Mouse (Mus musculus) gastrocnemius, postnatal 14 days (tissue): ENCODE results near the gene Slc30a2. TPM values are rescaled to one million over a fixed set of nuclear protein-coding genes. Genes with fewer than 3 reads are reported as not detected.
"Not testable (repeated sequence)": the region's sequence is repeated elsewhere in the genome, so short reads cannot be mapped to it uniquely, and the experiment has no call there.

Source experiments
- DNase-seq: peaks from one replicate; pipeline ENCODE4 v3.0.0; 2021; ENCODE audit warnings: mixed read lengths
- intact Hi-C: fragments of 180-260 bp; cut with DNase I; formaldehyde crosslinking; loops from one replicate; pipeline ENCODE4 v1.15.1; 2025; ENCODE audit warnings: low total_unique reads
- total RNA-seq, 2 experiments: library from RNA; stranded (reverse); gene quantifications; 2 replicates each; pipeline ENCODE4 v1.2.3; 2021

The Slc30a2 gene
- total RNA-seq, 2 experiments from 2014 or later = 0.47 to 6.3 TPM

DNA sequence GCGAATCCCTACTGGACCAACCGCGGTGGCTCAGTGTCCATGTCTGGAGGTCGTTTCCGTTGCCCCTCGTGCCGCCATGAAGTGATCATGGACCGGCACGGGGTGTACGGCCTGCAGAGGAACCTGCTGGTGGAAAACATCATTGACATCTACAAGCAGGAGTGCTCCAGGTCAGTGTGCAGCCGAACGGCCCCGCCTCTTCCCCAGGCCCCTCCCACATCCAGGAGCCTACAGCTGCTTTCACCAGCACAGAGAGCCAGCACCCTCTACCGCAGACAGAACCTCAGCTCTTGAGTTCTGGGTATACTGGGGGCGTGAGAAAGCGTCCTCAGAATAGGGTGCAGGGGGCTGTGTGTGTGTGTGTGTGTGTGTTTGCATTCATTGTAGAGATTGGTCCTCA, 26.6 kb upstream of the Slc30a2 start:
- DNase-seq = peak; percentile 53
- intact Hi-C loops = no loop called here

DNA sequence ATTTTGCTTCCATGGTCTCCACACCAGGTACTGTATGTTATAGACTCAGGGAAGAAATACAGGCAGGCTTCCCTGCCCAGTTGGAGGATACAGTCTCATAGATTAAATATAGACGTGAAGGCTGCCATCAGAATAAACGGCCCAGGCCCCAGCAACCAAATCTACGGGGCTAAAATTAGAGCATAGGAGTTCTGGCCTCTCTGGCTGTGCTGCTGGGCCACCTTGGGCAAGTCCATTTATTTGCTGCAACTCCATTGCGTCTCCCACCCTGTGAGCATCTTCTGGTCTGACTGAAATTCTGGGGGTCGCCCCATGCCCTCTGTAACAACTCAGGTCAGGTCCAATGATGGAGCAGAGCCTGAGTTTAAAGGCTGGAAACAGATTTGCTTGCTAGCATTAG, 23.9 kb upstream of the Slc30a2 start:
- DNase-seq = no peak
- intact Hi-C loops = no loop called here

DNA sequence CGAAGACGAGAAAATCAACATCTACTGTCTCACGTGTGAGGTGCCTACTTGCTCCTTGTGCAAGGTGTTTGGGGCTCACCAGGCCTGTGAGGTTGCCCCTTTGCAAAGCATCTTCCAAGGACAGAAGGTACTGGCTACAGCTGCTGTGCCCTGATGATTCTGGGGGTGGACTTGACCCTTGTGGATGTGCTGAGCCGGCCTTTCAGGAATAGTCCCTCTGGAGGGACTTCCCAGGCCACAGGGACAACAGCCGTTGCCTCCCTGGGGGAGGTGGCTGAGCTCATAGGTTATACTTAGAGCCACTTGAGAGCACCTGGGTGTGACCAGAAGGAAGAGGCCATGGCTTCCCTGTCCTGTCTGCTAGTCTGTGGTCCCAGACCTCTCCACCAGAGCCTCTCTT, 23.3 kb upstream of the Slc30a2 start:
- intact Hi-C loops = no loop called here
- DNase-seq = no peak

DNA sequence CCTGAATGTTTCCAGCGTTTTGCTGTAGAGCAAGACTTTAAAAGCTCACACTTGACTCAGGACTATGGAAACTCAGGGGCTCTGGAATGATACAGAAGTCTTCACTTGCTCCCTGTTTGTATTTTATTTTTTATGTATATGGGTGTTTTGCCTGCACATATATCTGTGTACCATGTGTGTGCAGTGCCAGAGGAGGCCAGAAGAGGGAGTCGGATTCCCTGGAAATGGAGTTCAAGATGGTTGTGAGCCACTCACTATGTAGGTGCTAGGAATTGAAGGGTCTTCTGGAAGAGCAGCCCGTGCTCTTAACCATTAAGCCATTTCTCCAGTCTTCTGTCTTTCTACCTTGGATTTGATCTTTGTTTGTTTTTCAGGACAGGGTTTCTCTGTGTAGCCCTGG, 21.5 kb upstream of the Slc30a2 start:
- intact Hi-C loops = no loop called here
- no peak for DNase-seq

DNA sequence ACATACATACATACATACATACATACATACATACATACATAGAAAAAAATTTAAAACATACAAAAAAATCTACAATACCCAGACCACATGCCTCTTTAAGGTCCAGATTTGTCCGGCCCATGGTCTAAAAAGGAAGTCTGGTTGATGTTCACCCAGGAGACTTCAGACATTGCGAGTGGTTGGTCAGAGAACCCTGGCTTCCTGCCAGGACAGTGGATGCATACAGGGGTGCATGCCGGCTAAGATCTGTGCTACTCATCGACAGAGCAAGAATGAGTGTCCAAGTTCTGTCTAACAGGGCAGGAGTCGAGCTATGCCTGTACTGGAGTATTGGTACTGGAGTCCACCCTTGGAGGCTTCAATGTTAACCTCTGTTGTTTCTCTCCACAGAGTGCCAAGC, 18.3 kb upstream of the Slc30a2 start:
- DNase-seq = no peak
- intact Hi-C loops = no loop called here

DNA sequence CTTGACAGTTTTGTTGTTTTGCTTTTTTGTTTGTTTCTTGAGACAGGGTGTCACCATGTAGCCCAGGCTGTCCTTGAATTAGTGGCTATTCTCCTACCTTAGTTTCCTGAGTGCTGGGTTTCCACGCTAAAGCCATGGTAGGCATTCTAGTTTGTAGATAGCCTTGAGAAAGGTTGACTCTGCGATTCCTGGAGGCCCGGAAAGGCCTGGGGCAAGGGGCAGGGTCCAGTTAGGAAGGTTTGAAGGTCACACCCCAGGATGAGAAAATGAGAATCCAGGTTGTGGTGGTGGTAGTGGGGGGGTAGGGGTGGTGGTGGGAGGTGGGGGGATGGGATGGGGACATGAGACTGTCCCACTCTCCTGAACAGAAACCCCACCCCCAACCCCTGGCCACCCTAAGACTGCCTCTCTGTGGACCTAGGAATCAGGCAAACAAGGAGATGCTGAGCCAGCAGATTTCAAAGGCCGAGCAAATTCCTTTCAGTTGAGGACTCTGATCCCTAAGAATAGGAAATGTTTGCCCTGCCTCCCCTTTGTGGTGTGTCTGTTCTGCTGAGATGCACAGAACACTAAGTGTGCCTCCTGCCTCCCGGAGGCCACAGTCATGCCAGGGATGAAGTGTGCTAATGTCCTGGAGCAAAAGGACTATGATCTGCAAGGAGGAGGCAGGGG, 16.0 kb upstream of the Slc30a2 start:
- DNase-seq = no peak
- intact Hi-C loops = no loop called here

DNA sequence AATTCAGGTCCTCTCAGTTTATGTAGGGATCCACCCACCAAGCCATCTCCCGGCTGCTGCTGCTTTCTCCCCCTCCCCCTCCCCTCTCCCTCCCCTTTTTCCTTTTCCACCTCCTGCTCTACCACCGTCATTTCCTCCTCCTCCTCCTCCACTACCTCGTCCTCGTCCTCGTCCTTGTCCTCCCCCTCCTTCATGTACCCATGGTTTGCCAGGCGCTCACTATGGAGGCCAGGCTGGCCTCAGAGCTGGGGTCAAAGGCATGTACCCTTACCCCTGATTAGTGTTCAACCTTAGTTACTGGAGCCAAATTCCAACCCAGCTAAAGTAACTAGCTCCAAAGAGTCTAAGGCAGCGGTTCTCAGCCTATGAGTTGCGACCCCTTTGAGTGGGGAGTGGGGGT, 14.8 kb upstream of the Slc30a2 start:
- intact Hi-C loops = no loop called here
- no peak for DNase-seq

DNA sequence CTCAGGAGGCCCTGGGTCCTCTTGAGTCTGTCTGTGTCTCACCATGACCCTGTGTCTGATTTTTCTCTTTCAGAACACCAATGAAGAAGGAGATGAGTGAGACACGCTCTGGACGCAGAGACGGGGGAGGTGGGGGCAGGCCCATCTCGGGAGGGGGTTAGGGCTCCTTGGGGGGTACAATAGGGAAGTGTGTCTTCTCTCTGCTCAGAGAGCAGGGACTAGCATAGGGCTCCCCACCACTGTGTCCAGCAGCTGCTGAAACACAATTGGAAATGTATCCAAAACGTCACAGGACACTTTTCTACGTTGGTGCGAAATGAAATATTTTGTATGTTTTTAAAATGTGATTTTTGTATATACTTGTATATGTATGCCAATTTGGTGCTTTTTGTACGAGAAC, 14.1 kb upstream of the Slc30a2 start:
- DNase-seq = no peak
- intact Hi-C loops = no loop called here

DNA sequence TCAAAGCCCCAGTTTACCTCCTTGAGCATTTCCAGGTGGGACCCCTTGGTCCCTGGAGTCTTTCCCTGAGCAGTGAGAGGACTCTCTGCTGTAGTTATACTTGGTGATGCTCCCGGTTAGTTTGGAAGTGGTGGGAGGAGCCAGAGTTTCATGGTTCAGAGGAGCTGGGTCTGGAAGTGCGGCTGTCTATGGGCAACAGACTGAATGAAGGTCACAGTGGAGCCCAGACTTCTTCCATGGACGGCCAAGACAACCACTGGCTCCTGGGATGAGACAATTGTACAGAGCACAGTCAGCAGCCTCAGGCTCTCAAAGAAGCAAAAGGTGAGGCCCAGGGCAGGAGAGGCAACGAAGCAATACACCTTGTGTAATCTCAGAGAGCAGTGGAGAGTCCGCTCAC, 12.7 kb upstream of the Slc30a2 start:
- intact Hi-C loops = no loop called here
- no peak for DNase-seq

DNA sequence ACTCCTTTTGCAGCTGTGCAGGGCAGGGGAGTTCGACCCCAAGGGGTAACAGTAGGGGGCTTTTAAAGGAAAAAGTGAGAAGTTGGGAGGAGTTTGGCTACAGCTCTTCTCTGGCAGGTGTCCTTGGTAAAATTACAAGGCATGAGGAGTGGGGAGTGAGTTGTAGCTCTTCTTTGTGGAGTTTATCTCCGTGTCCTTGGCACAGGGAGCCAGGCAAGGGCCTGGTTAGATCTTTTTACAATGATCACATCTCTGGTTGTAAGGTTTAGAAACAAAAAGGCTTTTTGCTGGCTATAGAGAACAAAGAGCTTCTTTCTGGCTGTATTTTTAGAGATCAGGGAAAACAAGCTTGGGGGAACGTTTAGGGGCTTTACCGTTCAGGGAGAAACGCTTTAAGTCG, 1.8 kb upstream of the Slc30a2 start:
- DNase-seq, intact Hi-C loops: not testable (repeated sequence)

DNA sequence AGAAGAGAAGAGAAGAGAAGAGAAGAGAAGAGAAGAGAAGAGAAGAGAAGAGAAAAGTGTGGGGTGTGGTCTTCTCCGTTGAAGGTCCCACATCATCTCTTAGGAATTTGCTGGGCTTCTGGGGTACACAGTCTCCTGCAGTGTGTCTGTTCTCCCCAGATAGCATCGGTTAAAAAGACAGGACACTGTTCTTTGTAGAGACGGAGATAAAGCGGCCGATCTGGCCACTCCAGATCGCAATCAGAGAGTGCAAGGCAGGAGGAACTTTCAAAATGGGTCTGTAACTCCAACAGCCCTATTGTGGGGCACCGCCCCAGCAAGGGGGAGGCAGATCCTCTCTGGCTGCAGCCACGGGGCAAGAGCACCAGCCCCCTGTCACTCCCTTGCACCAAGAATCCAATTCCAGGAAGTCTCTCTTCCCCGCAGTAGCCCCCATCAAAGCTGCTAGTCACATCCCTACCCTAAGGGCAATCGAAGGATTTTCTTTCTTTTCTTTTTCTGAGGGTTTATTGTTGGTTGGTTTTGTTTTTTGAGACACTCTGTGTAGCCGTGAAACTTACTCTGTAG, 685 bp upstream of the Slc30a2 start:
- no peak for DNase-seq
- intact Hi-C loops = no loop called here

DNA sequence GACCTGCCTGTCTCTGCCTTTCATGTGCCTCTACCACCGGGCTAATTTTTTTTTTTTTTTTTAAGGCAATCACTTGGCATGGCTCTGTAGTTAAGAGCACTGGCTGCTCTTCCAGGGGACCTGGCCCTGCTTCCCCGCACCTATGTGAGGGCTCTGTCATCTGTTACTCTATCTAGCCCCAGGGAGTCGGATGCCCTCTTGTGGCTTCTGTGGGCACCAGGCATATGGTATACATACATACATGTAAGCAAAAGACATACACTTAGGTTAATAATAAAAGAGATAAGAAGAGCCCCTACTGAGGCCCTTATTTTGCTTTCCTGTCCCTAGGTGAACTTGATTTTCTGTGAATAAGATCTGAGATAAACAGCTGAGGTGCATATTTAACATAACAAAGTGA, 1.6 kb downstream of the Slc30a2 start:
- intact Hi-C loops = no loop called here
- DNase-seq = no peak

DNA sequence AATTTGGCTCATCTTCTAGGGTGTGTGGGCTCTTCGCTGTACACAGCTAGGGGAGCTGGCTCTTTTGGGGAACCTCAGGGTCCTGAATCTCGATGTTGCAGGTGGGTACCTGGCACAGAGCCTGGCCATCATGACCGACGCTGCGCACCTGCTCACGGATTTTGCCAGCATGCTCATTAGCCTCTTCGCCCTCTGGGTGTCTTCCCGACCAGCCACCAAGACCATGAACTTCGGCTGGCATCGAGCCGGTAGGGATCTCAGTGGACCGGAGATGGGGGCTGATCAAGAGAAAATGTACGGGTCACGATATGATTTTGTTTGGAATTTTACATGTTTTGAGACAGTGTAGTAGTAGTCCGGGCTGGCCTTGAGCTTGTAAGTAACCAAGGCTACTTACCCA, 2.8 kb downstream of the Slc30a2 start:
- intact Hi-C loops = no loop called here

DNA sequence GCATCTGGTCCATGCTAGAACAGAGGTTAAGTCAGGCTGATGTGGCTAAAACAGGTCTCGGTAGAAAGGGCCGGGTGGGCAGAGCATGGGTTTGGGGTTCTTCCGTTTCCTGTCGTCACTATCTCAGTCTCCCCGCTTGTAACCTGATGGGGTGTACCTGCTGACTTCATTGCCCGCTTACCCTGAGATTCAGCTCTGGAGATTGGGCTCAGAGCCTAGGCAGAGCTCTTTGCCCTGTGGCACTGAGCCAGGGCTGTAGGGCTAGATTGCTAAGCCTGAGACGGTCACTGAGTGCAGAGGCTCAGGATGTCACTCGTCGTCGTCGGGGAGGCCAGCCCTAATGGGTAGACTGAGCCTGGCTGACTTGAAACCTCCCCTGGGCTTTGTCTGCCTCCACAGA, 5.1 kb downstream of the Slc30a2 start:
- DNase-seq = no peak

More for the DNA sequence above, 2.8 kb downstream of the Slc30a2 start:
- no peak for DNase-seq

DNA sequence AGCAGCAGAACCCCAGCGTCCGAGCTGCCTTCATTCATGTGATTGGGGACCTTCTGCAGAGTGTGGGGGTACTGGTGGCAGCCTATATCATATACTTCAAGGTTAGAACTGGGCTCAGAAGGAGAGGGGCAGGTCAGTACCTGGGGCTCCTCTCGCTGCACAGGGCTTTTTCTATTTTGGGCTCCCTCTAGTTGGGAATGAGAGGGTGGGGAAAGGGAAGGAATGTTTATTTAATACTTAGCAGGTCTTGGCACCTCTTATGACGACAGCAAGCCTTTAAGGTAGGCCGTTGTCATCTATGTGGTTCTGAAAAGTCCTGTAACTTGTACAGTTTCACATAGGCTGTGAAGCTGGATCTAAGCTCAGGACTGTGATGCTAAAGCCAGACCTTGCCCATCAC, 5.6 kb downstream of the Slc30a2 start:
- DNase-seq = no peak

More for the DNA sequence above, 5.1 kb downstream of the Slc30a2 start:
- intact Hi-C loops = no loop called here

DNA sequence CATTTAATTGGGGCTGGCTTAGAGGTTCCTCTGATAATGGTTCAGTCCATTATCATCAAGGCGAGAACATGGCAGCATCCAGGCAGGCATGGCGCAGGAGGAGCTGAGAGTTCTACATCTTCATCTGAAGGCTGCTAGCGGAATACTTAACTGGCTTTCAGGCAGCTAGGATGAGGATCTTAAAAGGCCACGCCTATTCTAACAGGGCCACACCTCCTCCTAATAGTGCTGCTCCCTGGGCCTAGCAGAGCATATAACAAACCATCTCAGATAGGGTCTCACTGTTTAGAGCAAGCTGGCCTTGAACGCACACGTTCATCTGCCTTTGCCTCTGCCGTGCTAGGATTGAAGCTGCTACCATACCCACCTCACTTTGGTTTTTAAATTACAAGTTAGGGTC, 6.8 kb downstream of the Slc30a2 start:
- intact Hi-C loops = no loop called here
- no peak for DNase-seq

More for the DNA sequence above, 5.6 kb downstream of the Slc30a2 start:
- intact Hi-C loops = no loop called here

DNA sequence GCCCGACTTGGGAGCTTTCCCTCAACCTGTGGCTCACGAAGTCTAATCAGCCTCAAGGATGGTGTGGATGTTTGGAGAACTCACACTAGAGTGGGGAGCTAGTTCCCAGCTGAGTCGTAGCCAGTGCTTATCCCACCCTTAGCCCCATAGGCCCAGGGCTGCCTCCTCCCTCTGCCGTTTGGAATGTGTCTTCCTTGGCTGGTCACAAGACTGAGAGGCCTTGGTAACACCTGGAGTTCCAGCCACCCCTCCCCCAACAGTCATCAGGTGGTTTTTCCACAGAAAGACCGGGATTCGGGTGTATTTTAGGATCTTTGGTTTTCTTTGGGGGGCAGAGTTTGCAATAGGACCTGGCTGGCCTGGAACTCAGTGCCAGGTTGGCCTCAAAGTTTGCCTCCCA, 7.7 kb downstream of the Slc30a2 start:
- intact Hi-C loops = no loop called here
- no peak for DNase-seq

DNA sequence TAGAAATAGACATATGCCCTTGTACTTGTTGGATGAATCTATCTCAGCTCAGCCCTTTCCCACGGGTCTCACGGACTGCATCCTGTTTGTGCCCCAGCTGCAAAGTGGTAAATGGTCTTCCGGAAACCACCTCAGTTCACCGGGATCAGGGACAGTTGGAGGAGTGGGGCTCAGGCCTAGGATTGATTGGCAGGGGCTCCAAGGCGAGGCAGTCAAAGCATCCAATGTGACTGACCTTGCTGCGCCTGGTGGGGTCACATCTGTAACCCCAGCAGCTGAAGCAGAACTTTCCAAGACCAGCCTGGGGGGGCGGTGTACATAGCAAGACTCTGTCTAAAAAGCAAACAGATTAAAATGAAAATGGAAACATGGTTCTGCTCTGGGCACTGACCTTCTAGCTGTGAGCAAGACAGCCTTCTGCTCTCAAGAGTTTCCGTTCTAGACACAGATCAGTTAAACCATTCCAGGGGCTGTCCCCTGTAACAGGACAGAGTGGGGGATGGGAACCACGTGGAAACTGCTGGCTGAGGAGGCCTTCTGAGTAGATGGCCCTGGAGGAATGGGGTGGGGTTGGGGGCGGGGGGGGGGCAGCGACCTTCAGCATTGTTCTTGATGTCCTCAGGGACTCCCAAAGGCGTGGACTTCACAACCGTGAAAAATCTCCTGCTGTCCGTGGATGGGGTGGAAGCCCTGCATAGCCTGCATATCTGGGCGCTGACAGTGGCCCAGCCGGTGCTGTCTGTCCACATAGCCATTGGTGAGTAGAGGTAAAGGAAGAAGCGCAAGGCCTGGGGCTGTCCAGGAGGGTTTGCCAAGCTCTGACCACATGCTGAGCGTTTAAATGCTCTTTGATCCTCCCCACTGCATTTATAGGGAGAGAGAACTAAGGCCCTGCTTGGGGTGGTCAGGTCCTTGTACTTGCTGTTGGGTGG, 8.6 kb downstream of the Slc30a2 start:
- DNase-seq = no peak
- intact Hi-C loops = no loop called here

DNA sequence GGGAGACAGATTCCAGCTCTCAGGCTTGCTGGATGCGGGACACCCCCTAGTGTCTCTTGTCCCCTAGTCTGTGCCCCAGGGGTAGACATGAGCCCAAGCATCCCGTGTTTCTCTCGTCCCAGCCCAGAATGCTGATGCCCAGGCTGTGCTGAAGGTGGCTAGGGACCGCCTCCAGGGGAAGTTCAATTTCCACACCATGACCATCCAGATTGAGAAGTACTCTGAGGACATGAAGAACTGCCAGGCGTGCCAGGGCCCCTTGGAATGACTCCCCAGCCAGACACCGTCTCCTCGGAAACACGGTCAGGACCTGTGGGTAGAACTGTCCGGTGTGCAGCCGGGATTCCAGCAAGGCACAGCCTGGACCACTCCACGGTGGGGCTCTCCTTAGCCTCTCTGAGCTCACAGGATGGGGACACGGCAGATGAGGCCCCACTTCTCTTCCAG, 9.3 kb downstream of the Slc30a2 start:
- intact Hi-C loops = no loop called here

DNA sequence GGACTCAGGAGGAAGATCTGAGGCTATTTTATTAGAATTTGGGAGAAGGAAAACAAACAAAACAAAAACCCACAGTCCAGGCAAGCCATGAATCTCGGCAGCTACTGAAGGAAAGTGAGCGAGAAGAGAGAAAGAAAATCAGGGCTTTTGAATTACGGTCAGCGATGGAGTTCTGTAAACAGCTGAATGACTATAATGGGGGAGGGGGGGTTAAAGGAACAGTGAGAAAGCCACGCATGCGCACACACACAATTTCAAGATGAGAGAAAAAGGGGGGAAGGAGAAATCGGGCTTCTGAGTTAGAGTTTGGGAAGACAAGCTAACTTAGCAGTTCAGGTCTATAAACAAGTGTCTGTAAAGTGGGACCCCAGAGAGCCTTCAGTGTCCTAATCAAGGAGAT, 9.9 kb downstream of the Slc30a2 start:
- intact Hi-C loops = no loop called here
- DNase-seq = no peak

More for the DNA sequence above, 9.3 kb downstream of the Slc30a2 start:
- DNase-seq = no peak
